Mouse (Mus musculus) lung, postnatal 0 days (tissue): ENCODE data around the gene Rps6ka5.

Experiments used
- CTCF ChIP-seq: IDR thresholded peaks from 2 replicates; pipeline ENCODE4 v1.5.1; 2016; ENCODE audit warnings: antibody characterized with exemption, mild to moderate bottlenecking
- EP300 ChIP-seq: IDR thresholded peaks from 2 replicates; pipeline ENCODE4 v1.6.1; 2016; ENCODE audit warnings: antibody characterized with exemption, mild to moderate bottlenecking, control low read depth

GRCm38 (mm10) chr12:100502544-100502943 lies 224.2 kb downstream of the Rps6ka5 start:
- TF ChIP-seq CTCF (no peak), EP300 (no peak)
